Mouse (Mus musculus): ENCODE data around the gene Yy1. TPM values are rescaled to one million over a fixed set of nuclear protein-coding genes. Genes with fewer than 3 reads are reported as not detected.
"Not testable (repeated sequence)": the region's sequence is repeated elsewhere in the genome, so short reads cannot be mapped to it uniquely, and the experiment has no call there.

The Yy1 gene
- polyA plus RNA-seq, 1 experiment = 177 TPM

DNA sequence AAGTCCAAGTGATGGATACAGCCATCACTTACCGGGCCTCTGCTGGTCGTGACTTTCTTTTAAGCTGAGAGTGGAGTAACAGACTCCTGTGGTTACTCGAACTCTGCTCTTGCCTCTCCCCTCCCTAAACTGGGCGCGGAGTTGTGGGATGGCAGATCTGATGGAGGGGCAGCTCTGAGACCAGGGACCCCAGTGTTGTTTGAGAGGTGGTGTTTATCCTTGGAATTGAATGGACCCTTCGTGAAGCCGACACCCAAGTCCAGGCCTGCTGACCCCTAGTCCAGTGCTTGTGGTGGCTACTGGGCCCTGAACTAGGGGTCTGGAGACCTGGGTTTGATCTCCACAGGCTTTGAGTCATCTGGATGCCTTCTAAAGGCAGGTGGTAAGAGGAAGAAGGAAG, 43.9 kb downstream of the Yy1 start:
- TF ChIP-seq CTCF (IDR thresholded peaks at IDR 0.05; ENCODE audit: insufficient read depth, low read depth, low read length) (no peak), POLR2A (IDR thresholded peaks at IDR 0.05; ENCODE audit: insufficient read depth, low read depth, low read length) (no peak)
- Histone ChIP-seq H3K4me1 (ENCODE audit: control insufficient read depth, insufficient read depth, low read length) (peaks cover 56% of the 10 kb centered on the region), H3K4me3 (ENCODE audit: insufficient read depth, low read depth, low read length) (peak overlapping the region; percentile 61), H3K27ac (ENCODE audit: insufficient read depth, low read depth, low read length) (no peak overlapping the region)
- WGBS = 43% methylated on average over 7 of the region's 7 CpGs

DNA sequence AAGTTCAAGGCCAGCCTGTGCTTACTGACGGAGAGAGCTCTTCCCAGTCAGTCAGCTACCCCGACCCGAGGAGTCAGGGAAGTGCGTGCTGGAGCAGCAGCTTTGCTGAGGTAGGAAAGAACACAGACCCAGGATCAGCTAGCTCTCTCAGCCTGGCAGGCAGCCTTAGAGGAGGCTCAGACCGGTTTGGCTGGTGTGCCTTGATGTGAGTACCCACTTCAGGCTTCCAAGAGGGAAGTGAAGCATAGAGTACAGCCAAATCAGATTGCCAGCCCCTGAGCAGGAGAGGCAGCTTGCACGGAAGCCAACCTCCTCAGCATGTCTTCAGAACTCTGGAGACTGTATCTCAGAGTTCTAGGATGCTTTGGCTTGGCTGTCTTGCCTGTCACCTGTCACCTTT, 48.4 kb downstream of the Yy1 start:
- Histone ChIP-seq H3K27ac (ENCODE audit: insufficient read depth, low read depth, low read length) (no peak overlapping the region), H3K4me1 (ENCODE audit: control insufficient read depth, insufficient read depth, low read length) (peaks cover 25% of the 10 kb centered on the region), H3K4me3 (ENCODE audit: insufficient read depth, low read depth, low read length) (no peak overlapping the region)
- TF ChIP-seq CTCF (IDR thresholded peaks at IDR 0.05; ENCODE audit: insufficient read depth, low read depth, low read length) (no peak), POLR2A (IDR thresholded peaks at IDR 0.05; ENCODE audit: insufficient read depth, low read depth, low read length) (no peak)
- WGBS = 76% methylated on average over 6 of the region's 6 CpGs

DNA sequence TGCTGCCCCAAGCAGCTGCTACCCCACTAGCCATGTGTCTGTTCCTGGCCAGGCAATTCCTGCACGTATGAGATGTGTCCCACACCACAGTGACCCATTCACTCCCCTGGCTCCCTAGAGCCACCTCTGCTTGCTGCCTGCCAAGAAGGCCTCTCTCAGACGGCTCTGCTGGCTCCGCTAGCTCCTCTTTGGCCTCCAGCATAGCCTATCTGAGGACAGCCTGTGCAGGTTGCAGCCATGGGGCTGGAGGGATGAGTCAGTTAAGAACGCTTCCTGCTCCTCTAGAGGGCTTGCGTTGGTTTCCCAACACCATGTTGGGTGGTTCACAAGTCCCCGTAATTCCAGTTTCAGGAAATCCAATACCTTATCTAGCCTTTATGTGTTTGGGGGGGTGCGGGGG, 49.9 kb downstream of the Yy1 start:
- Histone ChIP-seq H3K4me3 (ENCODE audit: insufficient read depth, low read depth, low read length) (no peak overlapping the region), H3K27ac (ENCODE audit: insufficient read depth, low read depth, low read length) (no peak overlapping the region), H3K4me1 (ENCODE audit: control insufficient read depth, insufficient read depth, low read length) (peaks cover 11% of the 10 kb centered on the region)
- 90% methylated on average over 7 of the region's 7 CpGs for WGBS
- TF ChIP-seq POLR2A (IDR thresholded peaks at IDR 0.05; ENCODE audit: insufficient read depth, low read depth, low read length) (no peak), CTCF (IDR thresholded peaks at IDR 0.05; ENCODE audit: insufficient read depth, low read depth, low read length) (no peak)

GRCm38 (mm10) chr12:108848033-108848432, 55.3 kb downstream of the Yy1 start:
- H3K27ac ChIP-seq (ENCODE audit: insufficient read depth, low read depth, low read length); H3K4me3 ChIP-seq (ENCODE audit: insufficient read depth, low read depth, low read length); H3K4me1 ChIP-seq (ENCODE audit: control insufficient read depth, insufficient read depth, low read length): not testable (repeated sequence)
- WGBS = 90% methylated on average over 3 of the region's 3 CpGs

DNA sequence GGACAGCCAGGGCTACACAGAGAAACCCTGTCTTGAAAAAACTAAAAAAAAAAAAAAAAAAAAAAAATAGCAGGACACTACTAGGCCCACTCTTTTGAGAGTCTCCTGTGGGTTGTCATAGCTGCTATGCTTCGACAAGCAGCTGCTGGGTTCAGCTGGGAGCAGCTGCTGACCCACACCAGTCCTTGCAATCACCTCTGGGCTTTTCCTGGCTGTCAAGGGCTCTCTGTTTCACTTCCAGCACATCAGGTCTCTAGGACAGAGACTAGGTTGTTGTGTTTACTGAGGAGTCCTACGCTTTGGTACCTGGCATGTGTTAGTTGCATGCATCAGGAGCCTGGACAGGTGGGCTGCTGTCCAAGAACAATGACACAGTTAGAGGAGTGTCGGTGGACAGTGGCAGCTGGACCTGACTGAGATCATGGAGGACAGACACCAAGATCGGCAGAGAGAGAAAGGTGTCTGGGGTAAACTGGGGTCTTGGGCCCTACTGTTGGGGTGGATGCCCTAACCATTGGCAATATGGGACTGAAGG, 56.8 kb downstream of the Yy1 start:
- no peak overlapping the region for H3K4me3 ChIP-seq (ENCODE audit: insufficient read depth, low read depth, low read length)
- H3K4me1 ChIP-seq (ENCODE audit: control insufficient read depth, insufficient read depth, low read length) = peaks cover 7% of the 10 kb centered on the region
- no peak for TF ChIP-seq CTCF (IDR thresholded peaks at IDR 0.05; ENCODE audit: insufficient read depth, low read depth, low read length)
- TF ChIP-seq POLR2A (IDR thresholded peaks at IDR 0.05; ENCODE audit: insufficient read depth, low read depth, low read length) = no peak
- 87% methylated on average over 4 of the region's 4 CpGs for WGBS
- H3K27ac ChIP-seq (ENCODE audit: insufficient read depth, low read depth, low read length) = no peak overlapping the region

DNA sequence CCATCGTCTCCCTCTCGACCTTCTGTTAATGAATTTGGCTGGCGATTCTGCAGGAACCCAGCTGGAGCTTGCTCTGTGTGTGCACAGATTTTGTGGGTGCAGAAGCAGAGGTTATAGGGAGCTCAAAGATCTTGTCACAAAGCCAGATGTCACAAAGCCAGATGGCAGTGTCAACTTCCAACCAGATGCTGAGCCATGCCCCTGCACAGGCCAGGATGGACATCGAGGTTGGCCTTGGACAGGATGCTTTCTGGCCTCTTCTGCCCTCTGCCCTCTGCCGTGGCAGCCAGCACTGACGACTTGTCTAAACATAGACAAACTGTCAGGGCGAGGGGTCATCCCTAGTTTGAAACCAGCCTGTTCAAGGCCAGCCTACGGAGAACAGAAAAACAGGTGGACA, 57.4 kb downstream of the Yy1 start:
- TF ChIP-seq POLR2A (IDR thresholded peaks at IDR 0.05; ENCODE audit: insufficient read depth, low read depth, low read length) = no peak
- no peak for TF ChIP-seq CTCF (IDR thresholded peaks at IDR 0.05; ENCODE audit: insufficient read depth, low read depth, low read length)
- 58% methylated on average over 8 of the region's 8 CpGs for WGBS

GRCm38 (mm10) chr12:108850886-108851285, 58.1 kb downstream of the Yy1 start:
- TF ChIP-seq CTCF (IDR thresholded peaks at IDR 0.05; ENCODE audit: insufficient read depth, low read depth, low read length) = no peak
- TF ChIP-seq POLR2A (IDR thresholded peaks at IDR 0.05; ENCODE audit: insufficient read depth, low read depth, low read length) = no peak
- H3K4me3 ChIP-seq (ENCODE audit: insufficient read depth, low read depth, low read length) = no peak overlapping the region
- H3K4me1 ChIP-seq (ENCODE audit: control insufficient read depth, insufficient read depth, low read length) = peaks cover 7% of the 10 kb centered on the region
- WGBS = 87% methylated on average over 8 of the region's 8 CpGs
- H3K27ac ChIP-seq (ENCODE audit: insufficient read depth, low read depth, low read length) = no peak overlapping the region

More for the DNA sequence above, 57.4 kb downstream of the Yy1 start:
- H3K4me3 ChIP-seq (ENCODE audit: insufficient read depth, low read depth, low read length) = no peak overlapping the region
- no peak overlapping the region for H3K27ac ChIP-seq (ENCODE audit: insufficient read depth, low read depth, low read length)
- H3K4me1 ChIP-seq (ENCODE audit: control insufficient read depth, insufficient read depth, low read length) = peaks cover 7% of the 10 kb centered on the region

DNA sequence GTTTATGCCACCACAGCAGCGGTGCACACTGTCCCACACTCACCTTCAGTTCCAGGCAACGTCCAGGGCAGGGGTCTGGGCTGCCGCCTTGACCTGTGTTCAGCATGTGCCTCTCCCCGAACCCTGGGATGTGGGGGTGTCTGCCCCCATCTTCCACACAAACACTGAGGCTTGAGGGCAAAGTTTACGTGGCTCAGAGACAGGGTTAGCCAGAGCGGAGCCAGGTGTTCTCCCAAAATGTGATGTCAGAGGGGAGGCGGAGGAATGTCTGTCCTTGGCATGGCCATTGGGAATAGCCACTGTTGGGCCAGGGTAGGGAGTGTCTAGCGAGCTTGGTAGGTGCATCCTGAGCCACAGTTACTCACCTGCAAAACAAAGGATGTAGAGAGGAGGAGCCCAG, 60.0 kb downstream of the Yy1 start:
- H3K4me1 ChIP-seq (ENCODE audit: control insufficient read depth, insufficient read depth, low read length) = peaks cover 7% of the 10 kb centered on the region
- TF ChIP-seq CTCF (IDR thresholded peaks at IDR 0.05; ENCODE audit: insufficient read depth, low read depth, low read length) (no peak), POLR2A (IDR thresholded peaks at IDR 0.05; ENCODE audit: insufficient read depth, low read depth, low read length) (no peak)
- H3K4me3 ChIP-seq (ENCODE audit: insufficient read depth, low read depth, low read length) = no peak overlapping the region
- no peak overlapping the region for H3K27ac ChIP-seq (ENCODE audit: insufficient read depth, low read depth, low read length)
- WGBS = 93% methylated on average over 8 of the region's 8 CpGs

GRCm38 (mm10) chr12:108855081-108855480, 62.3 kb downstream of the Yy1 start:
- TF ChIP-seq POLR2A (IDR thresholded peaks at IDR 0.05; ENCODE audit: insufficient read depth, low read depth, low read length) (no peak), CTCF (IDR thresholded peaks at IDR 0.05; ENCODE audit: insufficient read depth, low read depth, low read length) (no peak)
- 91% methylated on average over 10 of the region's 10 CpGs for WGBS
- Histone ChIP-seq H3K27ac (ENCODE audit: insufficient read depth, low read depth, low read length) (no peak overlapping the region), H3K4me1 (ENCODE audit: control insufficient read depth, insufficient read depth, low read length) (peaks cover 5% of the 10 kb centered on the region), H3K4me3 (ENCODE audit: insufficient read depth, low read depth, low read length) (no peak overlapping the region)

GRCm38 (mm10) chr12:108856186-108856585, 63.4 kb downstream of the Yy1 start:
- Histone ChIP-seq H3K27ac (ENCODE audit: insufficient read depth, low read depth, low read length) (no peak overlapping the region), H3K4me3 (ENCODE audit: insufficient read depth, low read depth, low read length) (no peak overlapping the region), H3K4me1 (ENCODE audit: control insufficient read depth, insufficient read depth, low read length) (no peaks in the 10 kb centered on the region)
- TF ChIP-seq CTCF (IDR thresholded peaks at IDR 0.05; ENCODE audit: insufficient read depth, low read depth, low read length) (no peak), POLR2A (IDR thresholded peaks at IDR 0.05; ENCODE audit: insufficient read depth, low read depth, low read length) (no peak)
- WGBS = 86% methylated on average over 8 of the region's 8 CpGs

Measured in olfactory bulb, adult 2 months (tissue).